Mouse (Mus musculus): ENCODE results near the gene Zfyve26.

- TF ChIP-seq GATA1 (IDR thresholded peaks at IDR 0.05; ENCODE audit: low read length) (no peak), TAL1 (IDR thresholded peaks at IDR 0.05; ENCODE audit: low read length) (no peak)
Observed at GRCm38 (mm10) chr12:79261035-79261434, 35.1 kb downstream of the Zfyve26 start.

All from erythroblast, embryonic 14.5 days (primary cell).